Mouse (Mus musculus) liver, postnatal 0 days (tissue): ENCODE results near the gene Rcan1. TPM values are rescaled to one million over a fixed set of nuclear protein-coding genes. Genes with fewer than 3 reads are reported as not detected.
A peak's percentile ranks its signal among the peaks of the same experiment; 100 is the strongest.

Experiments
- ATAC-seq: fragments of 200-750 bp; cut with Nextera tagmentation; 2 replicates; pipeline ENCODE4 v1.8.0; 2017; ENCODE audit warnings: mild to moderate bottlenecking, moderate library complexity
- DNase-seq: peaks from one replicate; pipeline ENCODE4 v3.0.0-alpha.2; 2016
- H3K27ac ChIP-seq: fragments of 300-500 bp; sonication (generic); 2 replicates; pipeline ENCODE4 v1.5.1; 2014; ENCODE audit warnings: antibody characterized with exemption, moderate library complexity, mild to moderate bottlenecking, low read depth
- H3K27me3 ChIP-seq: fragments of 300-500 bp; sonication (generic); 2 replicates; pipeline ENCODE4 v1.6.1; 2014; ENCODE audit warnings: low read length, control low read depth, mixed read lengths; ENCODE audit not compliant: insufficient read depth
- H3K36me3 ChIP-seq: fragments of 300-500 bp; sonication (generic); replicated peaks from 2 replicates; pipeline ENCODE4 v1.6.1; 2014; ENCODE audit warnings: mild to moderate bottlenecking, control low read depth, low read length, moderate library complexity, mixed read lengths; ENCODE audit not compliant: insufficient read depth
- H3K4me1 ChIP-seq: fragments of 300-500 bp; sonication (generic); 2 replicates; pipeline ENCODE4 v1.6.1; 2014; ENCODE audit warnings: antibody characterized with exemption, mild to moderate bottlenecking, control low read depth; ENCODE audit not compliant: insufficient read depth
- H3K4me2 ChIP-seq: fragments of 300-500 bp; sonication (generic); 2 replicates; pipeline ENCODE4 v1.6.1; 2014; ENCODE audit warnings: low read depth, mild to moderate bottlenecking, low read length, moderate library complexity, mixed read lengths
- H3K4me3 ChIP-seq: fragments of 300-500 bp; sonication (generic); 2 replicates; pipeline ENCODE4 v1.5.1; 2014; ENCODE audit warnings: low read depth, low read length
- H3K9ac ChIP-seq: fragments of 300-500 bp; sonication (generic); replicated peaks from 2 replicates; pipeline ENCODE4 v1.6.1; 2014; ENCODE audit warnings: mild to moderate bottlenecking, moderate library complexity
- H3K9me3 ChIP-seq: fragments of 300-500 bp; sonication (generic); 2 replicates; pipeline ENCODE4 v1.6.1; 2016; ENCODE audit warnings: mild to moderate bottlenecking, control low read depth, low read length, mixed read lengths
- CTCF ChIP-seq: sonication (generic); IDR thresholded peaks from 2 replicates; pipeline ENCODE4 v1.5.1; 2016; ENCODE audit warnings: antibody characterized with exemption, low read depth
- EP300 ChIP-seq: IDR thresholded peaks from 2 replicates; pipeline ENCODE4 v1.6.1; 2016; ENCODE audit warnings: antibody characterized with exemption, low read depth, mild to moderate bottlenecking
- whole genome bisulfite sequencing: fragments of 180-500 bp; shearing (Covaris S2); extraction: QIAGEN DNeasy Blood & Tissue Kit; methylation state at CpG from one replicate; pipeline ENCODE4 v1.1.7; 2014; ENCODE audit not compliant: insufficient replicate concordance; 5-methylcytosine and 5-hydroxymethylcytosine counted together
- polyA plus RNA-seq: library from polyadenylated mRNA; unstranded; fragments of >200 nt; fragmentation: Nextera tagmentation; extraction: Ambion mirVana; gene quantifications from 2 replicates; pipeline ENCODE4 v1.2.1, GENCODE M21; 2015

The Rcan1 gene
- polyA plus RNA-seq, 1 experiment from 2014 or later, result 12.0 TPM

DNA sequence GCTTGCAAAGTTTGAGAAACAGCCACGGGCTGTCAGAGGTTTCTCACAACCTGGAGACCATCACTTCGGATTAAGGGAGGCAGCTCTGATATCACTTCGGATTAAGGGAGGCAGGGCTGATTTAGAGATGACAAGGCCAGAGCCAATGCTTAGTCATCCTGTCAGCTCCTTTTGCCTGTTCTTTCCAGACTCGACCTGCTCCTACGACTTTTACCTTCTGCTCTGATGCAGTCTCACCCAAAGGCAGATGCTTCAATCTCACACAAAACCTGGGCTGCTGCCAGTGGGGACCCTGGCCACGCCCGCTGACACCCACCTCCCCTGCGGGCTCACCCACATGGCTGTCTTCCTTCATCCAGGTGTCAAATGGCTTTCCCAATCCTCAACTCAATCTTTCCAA, 68.5 kb downstream of the Rcan1 start:
- H3K27me3 ChIP-seq, result peaks cover 9% of the 10 kb centered on the region; the same call in 1 of the 2 replicates
- H3K27ac ChIP-seq, result no peak overlapping the region
- no peak overlapping the region for H3K4me2 ChIP-seq
- no peak for DNase-seq
- WGBS, result 56% methylated on average over 8 of the region's 8 CpGs
- H3K4me1 ChIP-seq, result peaks cover 12% of the 10 kb centered on the region; the same call in 1 of the 2 replicates
- no peaks in the 10 kb centered on the region for H3K9me3 ChIP-seq
- TF ChIP-seq CTCF (no peak), EP300 (no peak)
- H3K9ac ChIP-seq, result no peak overlapping the region
- no peak overlapping the region for H3K4me3 ChIP-seq
- no peaks in the 10 kb centered on the region for H3K36me3 ChIP-seq
- no peak for ATAC-seq

DNA sequence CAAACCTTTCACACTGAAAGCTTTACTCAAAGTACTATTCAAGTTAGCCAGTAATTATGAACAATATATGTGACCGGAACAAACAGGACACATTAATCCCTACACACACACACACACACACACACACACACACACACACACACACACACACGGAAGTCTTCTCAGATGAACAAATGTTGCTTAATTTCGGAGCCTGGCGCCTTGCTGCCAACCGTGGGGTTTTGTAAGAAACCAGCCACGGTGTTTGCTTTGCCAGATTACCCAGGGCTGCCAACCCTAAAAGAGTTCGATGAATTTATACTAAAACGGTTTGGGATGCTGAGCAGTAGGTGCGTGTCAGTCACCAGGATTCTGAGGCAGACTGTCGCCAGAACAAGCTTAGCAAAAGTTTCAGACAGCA, 69.5 kb downstream of the Rcan1 start:
- Histone ChIP-seq H3K27ac (no peak overlapping the region), H3K4me3 (no peak overlapping the region), H3K4me2 (no peak overlapping the region), H3K36me3 (no peaks in the 10 kb centered on the region; the same call in 1 of the 2 replicates), H3K4me1 (peaks cover 12% of the 10 kb centered on the region; the same call in 1 of the 2 replicates), H3K9me3 (no peaks in the 10 kb centered on the region), H3K27me3 (peaks cover 9% of the 10 kb centered on the region; the same call in 1 of the 2 replicates), H3K9ac (no peak overlapping the region)
- ATAC-seq, result no peak
- 59% methylated on average over 10 of the region's 10 CpGs for WGBS
- TF ChIP-seq CTCF, result no peak
- no peak for TF ChIP-seq EP300
- no peak for DNase-seq

DNA sequence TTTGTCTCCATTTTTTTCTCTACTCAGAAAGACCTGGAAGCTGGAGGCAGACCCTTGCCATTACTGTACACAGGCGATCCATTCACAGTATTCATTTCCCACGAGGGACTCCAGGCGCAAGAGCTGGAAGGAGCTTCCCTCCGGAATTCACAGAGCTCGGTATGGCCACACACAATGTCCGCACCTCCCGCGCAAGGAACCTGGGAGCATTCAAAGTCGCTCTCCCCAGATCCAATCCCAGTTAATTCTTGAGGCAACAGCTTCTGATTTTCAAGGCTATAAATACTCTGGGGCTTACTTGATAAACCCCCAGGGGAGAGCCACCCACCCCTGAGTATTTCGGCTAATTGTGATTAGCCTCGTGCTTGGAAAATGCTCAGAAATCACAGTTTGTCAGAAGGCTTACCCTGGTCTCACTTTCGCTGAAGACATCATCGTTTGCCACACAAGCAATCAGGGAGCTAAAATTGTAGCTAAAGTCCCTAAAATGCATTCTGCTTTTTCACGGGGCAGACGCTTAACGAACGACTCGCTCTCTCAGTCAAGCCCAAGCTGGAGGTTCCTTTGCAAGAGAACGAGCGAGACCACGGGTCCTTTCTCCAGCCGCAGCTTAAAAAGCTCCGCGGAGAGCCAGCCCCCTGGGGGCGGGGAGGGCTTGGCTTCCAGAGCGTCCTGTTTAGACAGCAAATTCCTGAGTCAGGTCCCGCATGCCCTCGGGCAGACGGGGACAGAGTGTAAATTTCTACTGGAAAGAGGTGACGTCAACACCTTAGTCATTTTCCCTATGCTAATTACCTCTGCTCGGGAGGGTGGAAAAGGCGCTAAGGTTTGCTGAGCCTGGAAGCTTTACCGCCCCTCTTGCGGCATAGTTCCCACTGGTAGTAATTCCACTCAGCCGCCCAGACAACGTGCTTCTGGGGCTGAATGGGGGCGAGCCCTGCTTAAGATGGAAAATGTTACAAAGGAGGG, 70.9 kb downstream of the Rcan1 start:
- peak; percentile 62; the same call in 1 of the 2 replicates for TF ChIP-seq EP300
- TF ChIP-seq CTCF, result no peak
- Histone ChIP-seq H3K27me3 (peaks cover 9% of the 10 kb centered on the region; the same call in 1 of the 2 replicates), H3K4me2 (peak overlapping the region; percentile 70), H3K27ac (peak overlapping the region; percentile 50), H3K4me3 (peak overlapping the region; percentile 44), H3K36me3 (no peaks in the 10 kb centered on the region; the same call in 1 of the 2 replicates), H3K4me1 (peaks cover 12% of the 10 kb centered on the region; the same call in 1 of the 2 replicates), H3K9ac (peak overlapping the region; percentile 49), H3K9me3 (no peaks in the 10 kb centered on the region)
- DNase-seq (peak; percentile 79), ATAC-seq (peak; percentile 92)
- WGBS, result 2% methylated on average over 37 of the region's 37 CpGs

DNA sequence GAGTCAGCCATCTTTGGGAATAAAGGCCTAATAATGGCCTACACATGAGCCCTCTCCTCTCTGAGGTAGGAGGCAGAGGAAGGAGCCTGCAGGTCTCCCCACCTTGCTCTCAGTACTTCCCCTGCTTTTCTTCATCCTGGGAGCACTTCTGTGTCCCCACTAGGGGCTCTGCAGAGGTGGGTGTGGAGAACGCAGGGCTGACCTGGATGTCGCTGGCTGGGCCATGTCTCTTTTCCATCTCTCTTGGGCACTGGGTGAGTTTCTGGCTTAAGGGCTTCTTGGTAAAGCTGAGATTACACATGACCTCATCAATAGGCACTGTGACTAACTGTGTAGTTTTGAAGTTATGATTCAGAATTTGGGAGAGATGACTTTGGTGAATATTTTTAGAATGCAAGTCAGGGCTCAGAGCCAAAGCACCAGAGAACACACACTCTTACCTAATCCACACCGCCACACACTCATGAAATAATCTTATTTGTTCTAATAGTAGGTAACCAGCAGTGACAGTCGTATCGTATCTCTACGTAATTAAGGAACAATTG, 72.0 kb downstream of the Rcan1 start:
- ATAC-seq (no peak), DNase-seq (no peak)
- Histone ChIP-seq H3K4me3 (peak overlapping the region; percentile 16; the same call in 1 of the 2 replicates), H3K4me1 (peaks cover 12% of the 10 kb centered on the region; the same call in 1 of the 2 replicates), H3K27me3 (peaks cover 9% of the 10 kb centered on the region; the same call in 1 of the 2 replicates), H3K36me3 (no peaks in the 10 kb centered on the region; the same call in 1 of the 2 replicates), H3K4me2 (peak overlapping the region; percentile 70), H3K9me3 (no peaks in the 10 kb centered on the region), H3K27ac (peak overlapping the region; percentile 59; the same call in 1 of the 2 replicates), H3K9ac (no peak overlapping the region)
- TF ChIP-seq CTCF (no peak), EP300 (no peak)
- WGBS, result 70% methylated on average over 6 of the region's 6 CpGs

DNA sequence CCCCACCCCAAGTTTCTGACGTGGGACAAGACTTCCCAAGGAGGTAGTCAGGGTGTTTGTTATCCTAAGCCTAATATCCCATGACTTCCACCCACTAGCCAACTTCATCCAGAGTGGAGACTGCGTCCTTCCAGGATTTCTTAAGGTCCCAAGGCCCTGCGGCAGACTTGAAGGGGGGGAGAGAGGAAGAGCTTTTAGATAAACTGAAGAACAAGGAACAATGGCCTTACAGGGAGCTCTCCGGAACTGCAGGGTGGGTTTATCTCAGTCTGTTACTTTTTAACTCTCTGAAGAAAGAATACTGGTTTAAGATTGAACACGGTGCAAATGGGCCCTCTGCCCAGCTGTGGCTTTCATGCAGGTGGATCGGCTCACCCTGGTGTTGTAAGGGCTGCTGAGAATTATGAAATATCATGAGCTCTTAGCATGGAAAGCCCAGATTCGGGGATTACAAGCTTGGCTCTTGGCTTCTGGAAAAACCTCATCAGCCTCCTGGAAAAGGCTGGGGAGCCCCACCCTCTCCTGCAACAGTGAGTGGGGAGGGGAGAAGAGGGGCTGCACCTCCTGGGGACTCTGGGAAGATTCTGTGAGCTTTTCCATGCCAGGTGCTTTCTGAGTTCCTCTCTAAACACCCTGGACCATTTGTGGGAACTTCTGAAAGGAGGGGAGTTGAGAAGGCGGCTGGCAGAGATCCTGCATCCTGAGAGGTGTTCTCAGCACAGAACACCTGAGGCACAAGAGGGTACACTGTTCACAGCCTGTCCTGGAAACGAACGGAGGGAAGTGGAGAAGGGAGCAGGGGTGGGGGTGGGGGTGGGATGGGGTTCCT, 72.7 kb downstream of the Rcan1 start:
- H3K27ac ChIP-seq, result peak overlapping the region; percentile 59; the same call in 1 of the 2 replicates
- peak overlapping the region; percentile 70 for H3K4me2 ChIP-seq
- no peak for TF ChIP-seq CTCF
- no peak for TF ChIP-seq EP300
- DNase-seq (peak; percentile 61), ATAC-seq (peak; percentile 33; the same call in 1 of the 2 replicates)
- 54% methylated on average over 10 of the region's 10 CpGs for WGBS
- H3K9ac ChIP-seq, result no peak overlapping the region
- no peaks in the 10 kb centered on the region for H3K9me3 ChIP-seq
- peaks cover 9% of the 10 kb centered on the region; the same call in 1 of the 2 replicates for H3K27me3 ChIP-seq
- peaks cover 2% of the 10 kb centered on the region; the same call in 1 of the 2 replicates for H3K36me3 ChIP-seq
- no peak overlapping the region for H3K4me3 ChIP-seq
- H3K4me1 ChIP-seq, result peaks cover 12% of the 10 kb centered on the region; the same call in 1 of the 2 replicates
